Mouse (Mus musculus) layer of hippocampus, postnatal 10 days (tissue): ENCODE measurements at regions not wholly inside any gene's neighbourhood (a gene's known extent, or its start where the extent isn't known, plus 50 kb on each side); places are given as distances from the start of the nearest gene placed in this dataset.
A peak's percentile ranks its signal among the peaks of the same experiment; 100 is the strongest.

ENCODE experiments used
- DNase-seq, 2 experiments: peaks; one replicate each; pipeline ENCODE4 v3.0.0; 2021; ENCODE audit warnings: low spot score in 2 of 2

DNA sequence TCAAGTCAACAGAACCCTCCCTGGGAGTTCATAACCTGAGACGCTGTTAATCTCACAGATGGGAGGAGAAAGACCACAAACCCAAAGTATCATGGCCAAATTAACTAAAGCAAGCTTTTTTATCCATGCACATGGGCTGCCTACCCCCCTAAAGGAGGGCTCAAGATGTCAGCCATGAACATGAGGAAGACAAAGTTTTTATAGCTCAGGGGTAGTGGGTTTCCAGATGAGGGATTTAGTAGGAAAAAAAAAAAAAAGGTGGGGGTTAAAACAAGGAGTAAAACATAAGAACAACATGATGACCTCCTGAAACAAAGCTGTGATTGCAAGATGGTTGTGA is 314.8 kb upstream of the Jmjd1c start:
- no peak for DNase-seq

DNA sequence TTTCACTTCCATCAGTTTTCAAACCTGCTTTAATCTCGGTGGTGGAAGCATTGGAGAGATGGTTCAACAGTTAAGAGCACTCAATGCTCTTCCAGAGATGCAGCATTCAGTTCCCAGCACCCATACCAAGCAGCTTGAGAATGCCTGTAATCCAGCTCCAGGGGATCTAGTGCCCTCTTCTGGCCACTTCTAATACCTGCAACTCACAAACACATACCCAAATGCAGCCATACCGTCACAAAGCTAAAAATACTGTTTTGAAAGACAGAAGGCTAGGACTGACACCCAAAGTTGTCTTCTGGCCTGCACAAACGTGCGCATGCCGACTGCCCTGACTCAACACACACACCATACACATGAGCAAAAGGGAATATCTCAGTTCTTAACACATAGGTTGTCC is 313.9 kb upstream of the Jmjd1c start:
- no peak for DNase-seq

DNA sequence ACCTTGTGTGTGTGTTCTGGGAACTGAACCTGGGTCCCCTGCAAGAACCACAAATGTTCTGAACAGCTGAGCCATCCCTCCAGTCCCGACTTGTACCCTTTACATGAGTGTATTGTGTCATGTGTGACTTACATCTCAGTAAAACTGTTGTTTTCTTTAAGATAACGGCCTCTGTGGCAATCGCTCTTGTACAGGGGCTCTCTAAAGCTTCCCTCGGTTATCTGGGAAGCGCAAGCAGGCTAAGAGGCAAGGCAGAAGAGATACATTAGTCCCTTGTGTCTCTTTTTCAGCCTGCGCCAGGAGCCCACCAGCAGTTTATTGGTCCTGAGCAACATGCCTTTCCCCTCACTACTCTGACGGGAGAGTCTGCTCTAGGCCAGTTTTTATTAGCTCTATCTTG is 308.1 kb upstream of the Jmjd1c start:
- DNase-seq, result no peak

DNA sequence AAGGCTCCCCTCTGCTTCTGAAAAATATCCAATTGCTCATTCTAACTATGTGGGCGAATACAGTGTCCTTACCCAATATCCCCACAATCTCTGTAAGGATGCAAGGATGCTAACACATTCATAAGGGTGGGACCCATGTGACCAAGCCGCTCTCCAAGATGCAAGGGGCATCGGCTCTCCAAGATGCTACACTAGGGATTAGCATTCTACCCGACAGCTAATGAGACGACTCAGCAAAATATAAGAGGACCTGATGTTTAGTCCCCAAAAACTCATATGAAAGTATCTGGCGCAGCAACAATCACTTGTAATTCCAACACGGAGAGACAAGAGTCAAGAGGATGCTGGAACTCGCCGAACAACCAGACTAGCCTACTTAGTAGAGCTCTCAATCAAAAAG is 299.6 kb upstream of the Jmjd1c start:
- DNase-seq, result no peak

DNA sequence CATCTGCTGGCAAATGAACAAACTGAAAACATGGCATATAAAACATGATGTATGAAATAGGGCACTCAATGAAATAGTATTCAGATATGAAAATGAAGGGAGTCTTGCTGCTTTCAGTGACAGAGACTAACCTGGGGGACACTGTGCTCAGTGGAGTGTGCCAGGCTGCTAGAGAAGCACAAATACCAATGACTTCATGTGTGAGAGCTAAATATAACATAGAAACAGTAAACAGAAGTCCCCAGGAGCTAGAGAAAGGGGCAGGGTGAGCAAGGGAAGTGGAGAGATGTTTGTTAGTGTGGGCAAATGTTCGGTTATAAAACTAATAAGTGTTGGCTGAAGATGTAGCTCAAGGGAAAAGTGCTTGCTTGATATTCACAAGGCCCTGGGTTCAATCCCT is 293.2 kb upstream of the Jmjd1c start:
- DNase-seq, result no peak

DNA sequence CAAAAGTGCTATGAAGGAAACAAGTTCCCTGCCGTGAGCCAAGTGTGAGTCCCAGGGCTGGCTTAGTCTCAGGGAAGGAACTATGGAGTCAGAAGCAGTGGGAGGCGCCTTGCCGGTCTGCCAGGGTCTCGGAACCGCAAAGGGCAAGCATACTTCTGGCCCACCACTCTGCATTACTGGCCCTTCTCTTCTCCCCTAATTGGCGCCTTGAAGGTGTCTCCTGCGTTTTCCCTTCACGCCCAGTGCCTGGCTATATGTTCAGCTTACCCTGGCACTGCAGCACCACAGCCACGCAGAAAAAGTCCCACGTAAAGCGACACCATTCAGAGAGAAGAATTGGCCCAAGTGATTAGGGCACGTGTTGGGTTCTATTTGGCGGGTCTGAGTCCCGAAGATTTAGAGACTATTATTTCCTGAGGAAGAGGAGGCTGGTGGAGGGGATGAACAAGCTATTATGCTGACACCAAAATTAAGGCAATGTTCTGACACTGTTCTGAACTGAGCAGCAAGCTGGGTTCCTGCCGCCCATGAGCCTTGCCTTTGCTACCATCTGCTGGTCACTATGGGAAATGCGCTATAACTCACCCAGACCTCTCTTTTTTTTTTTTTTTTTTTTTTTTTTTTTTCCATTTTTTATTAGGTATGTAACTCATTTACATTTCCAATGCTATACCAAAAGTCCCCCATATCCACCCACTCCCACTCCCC is 288.5 kb upstream of the Jmjd1c start:
- peak; percentile 79 for DNase-seq

DNA sequence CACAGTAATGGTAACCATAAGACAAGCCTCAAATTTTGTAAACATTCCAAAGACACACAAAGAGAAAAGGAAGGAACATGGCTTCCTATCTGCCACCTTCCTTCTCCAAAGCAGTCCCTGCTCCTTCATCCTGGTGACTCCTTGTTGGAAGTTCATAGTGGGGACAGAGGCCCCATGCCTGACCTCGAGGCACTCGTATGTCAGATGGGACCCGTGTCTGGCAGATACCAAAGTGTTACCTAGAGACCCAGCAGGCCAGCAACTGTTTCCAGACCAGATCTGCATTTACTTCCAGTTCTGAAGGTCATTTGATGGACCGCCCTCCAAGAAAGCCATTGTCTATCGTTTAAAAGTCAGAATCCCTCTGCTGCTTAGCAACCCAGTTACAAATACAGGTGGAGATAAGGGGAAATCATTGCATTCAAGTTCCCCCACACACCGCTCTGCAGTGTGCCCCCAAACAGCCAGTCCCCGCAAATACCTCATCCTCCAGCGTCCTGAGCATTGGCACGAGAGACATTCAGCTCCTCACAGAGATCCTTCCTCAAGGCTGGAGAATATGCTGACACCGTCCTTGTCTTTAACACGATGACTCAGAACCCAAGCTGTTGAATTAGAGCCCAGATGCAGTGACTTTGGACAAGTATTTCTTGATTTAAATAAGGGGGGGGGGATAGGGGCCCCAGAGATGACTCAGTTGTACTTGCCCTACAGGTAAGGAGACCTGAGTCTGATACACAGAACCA is 283.2 kb upstream of the Jmjd1c start:
- DNase-seq, result no peak

DNA sequence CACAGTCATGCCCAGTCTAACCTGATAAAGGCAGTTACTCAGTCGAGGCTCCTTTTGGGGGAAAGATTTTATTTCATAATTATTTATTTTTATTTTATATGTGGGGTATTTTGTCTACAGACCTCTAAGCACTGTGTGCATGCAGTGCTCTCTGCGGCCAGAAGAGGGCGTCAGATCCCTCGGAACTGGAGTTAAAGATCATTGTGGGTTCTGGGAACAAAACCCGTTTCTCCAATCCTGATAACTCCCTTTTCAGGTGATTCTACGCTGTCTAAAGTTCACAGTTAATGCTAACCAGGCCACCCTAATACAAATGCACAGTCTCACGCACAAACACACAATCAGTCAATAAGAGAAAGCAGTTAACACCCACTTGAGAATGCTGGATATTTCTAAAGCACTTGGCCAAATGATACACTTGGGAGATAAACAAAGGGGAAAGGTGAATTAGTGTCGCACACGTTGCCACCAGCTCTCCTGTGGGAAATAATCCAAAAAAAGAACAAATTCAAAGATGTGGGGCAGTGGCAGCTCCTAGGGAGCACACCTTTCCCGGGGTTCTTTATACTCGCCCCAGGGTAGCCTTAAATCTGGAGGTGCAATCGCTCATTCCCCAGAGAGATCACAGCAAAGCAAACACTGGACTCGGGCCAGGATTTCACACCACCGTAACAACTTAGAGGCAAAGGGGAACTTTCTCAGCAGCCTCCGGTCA is 281.9 kb upstream of the Jmjd1c start:
- no peak for DNase-seq

DNA sequence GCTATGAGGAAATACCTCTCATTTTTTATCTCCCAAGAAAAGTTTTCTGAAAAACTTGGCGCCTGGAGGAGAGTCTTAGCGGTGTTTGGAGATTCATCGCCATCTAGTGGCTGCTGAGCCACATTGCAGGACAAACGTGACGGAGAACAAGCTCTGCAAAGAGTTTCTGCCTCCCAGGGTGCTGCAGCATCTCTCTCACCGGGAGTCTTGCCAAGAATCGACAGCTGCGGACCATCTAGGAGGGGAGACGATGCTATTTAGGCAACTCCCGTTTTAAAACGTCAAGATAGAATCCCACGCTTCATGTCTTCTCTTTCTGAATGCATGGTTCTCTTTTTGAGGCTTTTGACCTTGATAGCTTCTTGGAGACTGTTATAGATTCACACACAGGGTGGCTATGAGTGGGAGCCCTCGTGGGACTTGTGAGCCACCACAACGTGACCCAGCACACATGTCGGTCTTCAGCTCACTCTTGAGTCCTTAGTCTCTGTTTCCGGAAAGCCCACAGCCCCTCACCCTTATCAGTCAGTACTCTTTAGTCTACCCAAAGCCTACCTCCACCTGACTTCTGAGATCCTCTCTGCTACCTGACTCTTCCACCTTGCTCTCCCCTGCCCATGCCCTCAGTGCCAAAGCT is 281.2 kb upstream of the Jmjd1c start:
- DNase-seq, result peak; percentile 87

DNA sequence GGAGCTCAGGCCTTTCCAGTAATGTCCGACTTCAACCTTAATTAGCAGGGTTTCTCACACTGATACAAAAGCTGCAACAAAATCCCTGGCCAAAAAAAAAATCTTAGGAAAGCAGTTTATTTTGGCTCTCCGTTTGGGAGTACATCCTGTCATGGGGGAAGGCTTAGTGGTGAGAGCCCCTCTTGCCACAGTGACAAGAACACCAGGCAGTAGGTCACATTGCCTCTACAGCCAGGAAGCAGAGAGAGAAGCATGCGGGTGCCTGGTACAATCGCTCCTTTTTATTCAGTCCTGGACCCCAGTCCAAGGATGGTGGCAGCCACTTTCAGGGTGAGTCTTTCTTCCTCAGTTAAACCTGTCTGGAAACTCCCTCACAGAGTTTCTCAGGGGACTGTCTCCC is 280.0 kb upstream of the Jmjd1c start:
- no peak for DNase-seq

DNA sequence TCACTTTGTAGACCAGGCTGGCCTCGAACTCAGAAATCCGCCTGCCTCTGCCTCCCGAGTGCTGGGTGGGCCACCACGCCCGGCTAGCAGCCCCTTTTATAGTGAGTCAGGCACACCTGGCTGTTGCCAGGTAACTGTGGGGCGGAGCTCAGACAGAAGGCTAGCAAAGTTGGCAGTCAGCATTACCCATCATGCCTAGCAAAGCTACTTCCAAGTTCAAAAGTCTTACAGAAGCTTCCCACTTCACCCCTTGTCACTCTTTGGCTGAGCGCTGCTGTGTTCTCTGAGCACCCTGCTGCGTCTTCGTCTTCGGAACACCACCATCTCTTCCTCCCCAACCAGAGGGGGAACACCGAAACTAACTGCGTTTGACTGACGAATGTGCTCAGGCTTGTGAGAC is 279.1 kb upstream of the Jmjd1c start:
- no peak for DNase-seq

DNA sequence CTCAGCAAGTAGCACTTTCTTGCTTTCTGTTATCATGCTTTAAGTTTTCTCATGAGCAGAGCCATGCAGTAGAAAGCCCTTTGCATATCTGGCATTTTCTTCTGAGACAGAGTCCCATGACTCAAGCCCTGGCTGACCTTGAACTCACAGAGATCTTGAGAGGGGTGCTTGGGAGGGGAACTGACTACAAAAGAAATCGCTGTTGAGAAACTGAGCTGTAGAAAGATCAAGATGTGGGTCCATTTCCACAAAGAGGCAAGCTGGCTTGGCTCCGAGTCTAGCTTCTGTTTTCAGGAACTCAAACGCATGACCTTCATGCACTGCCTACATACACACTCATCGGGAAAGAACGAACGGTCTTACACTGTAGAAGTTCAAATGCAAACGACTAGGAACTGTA is 278.0 kb upstream of the Jmjd1c start:
- no peak for DNase-seq

DNA sequence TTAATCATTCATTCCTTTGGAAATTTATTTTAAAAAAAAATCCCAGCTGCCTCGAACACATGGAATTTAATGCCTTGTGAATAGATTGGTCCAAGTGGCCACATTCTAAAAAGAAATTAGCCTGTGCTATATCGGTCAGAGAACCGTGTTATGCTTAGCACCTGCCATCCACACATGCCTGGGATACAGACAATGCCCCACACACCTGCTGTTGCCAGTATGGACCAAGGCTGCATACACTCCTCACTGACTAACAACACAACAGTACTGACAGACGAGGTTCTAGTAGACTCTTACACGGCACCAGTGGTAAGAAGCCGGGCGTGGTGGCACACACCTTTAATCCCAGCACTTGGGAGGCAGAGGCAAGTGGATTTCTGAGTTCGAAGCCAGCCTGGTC is 276.4 kb upstream of the Jmjd1c start:
- DNase-seq, result no peak

DNA sequence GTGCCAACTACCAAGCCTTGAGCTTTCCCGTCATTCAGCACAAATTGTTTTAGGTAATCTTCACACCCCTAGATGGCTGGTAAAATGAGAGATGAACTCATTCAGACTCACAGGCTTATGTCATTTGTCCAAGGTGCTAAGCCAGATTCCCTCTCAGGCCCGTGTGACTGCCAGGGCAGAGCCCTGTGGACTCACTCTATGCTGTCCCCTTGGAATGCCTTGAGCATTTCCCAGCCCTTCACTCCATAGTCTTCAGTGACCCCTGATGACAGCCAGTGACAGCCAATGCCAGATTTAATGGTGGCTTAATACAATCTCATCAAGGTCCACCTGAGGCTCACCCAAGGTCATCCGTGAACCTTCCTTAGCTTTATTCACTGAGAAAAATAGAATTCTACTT is 270.2 kb upstream of the Jmjd1c start:
- no peak for DNase-seq

DNA sequence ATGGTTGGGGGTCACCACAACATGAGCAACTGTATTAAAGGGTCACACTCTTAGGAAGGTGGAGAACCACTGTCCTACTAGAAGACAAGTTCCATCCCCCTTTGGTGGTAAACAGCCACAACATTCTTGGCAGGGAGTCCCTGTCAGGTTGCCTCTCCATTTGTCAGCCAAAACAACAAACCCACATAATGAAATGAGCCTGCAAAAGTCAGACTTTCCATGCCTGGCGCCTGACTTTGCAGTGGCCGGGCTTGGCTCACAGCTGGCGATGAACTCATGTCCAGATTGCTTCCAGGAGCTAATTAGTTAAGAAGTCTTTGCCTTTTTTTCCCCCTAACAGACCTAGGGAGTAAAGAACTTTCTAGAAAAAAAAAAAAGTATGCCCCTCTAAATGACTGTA is 269.6 kb upstream of the Jmjd1c start:
- DNase-seq, result no peak

DNA sequence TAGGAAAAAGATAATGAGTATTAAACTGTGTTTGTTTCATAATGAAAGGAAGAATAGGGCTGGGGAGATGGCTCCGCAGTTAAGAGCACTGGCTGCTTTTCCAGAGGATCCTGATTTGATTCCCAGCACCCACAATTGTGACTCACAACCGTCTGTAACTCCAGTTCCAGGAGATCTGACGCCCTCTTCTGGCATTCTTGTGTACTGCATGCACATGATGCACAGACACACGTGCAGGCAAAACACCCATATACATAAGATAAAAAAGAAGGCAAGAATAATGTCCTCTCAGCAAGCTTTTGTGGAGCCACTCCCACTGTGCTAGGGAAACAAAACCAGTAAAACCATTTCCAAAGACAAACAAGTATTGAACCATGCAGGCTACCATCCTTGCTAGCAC is 261.0 kb upstream of the Jmjd1c start:
- no peak for DNase-seq

DNA sequence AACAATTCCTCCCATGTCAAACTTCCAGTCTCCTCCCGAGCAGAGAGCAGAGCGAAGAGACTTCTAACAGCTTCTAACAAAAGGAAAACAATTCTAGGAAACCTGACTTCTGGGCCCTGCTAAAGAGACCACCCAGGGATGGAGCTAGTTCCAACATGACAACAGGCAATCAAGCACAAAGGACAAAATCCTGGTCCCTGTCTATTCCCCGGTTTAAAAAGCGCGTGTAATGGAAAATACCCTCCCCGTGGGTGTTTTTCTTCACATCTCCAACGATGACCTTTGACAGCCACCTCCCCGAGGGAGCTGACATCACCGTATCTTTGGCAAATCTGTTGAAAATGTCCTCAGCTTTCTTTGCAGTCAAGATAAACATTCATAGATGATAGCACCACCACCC is 256.9 kb upstream of the Jmjd1c start:
- DNase-seq, result no peak

DNA sequence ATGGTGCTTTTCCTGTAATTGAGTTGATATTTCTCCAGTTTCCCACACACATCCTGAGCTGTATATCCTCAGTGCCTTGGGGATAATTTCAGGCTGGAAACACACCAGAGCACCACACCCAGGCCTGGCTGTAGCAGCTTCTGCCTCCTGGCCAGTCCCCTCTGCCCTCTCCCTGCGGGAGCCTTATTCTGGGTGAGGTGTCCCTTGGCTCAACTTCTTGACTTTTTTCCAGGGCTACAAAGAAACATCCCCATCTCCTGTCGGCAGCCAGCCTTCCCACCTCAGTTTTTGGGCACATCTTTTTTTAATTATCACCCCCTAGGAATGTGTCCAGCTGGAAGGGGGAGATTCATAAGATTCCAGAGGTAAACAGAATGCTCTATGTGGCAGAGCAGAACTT is 252.7 kb upstream of the Jmjd1c start:
- DNase-seq, result no peak

DNA sequence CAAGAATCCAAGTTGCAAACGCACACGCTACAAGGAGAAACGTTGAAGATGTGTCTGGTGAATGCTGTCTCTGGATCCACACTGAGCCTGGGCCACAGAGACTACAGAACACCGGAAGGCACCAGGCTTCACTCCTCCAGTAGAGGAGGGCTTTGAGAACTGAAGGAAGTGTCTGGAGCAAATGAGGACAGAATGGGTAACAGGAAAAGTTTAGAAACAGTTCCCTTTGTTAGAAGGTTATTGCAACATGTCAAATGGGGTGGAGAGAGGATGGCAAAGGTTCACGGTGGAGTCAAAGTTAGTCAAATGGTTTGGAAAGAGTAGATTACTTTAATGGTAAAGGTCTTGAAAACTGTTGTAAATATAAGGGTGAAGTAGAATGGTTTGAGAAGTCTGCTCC is 247.1 kb upstream of the Jmjd1c start:
- DNase-seq, result no peak

DNA sequence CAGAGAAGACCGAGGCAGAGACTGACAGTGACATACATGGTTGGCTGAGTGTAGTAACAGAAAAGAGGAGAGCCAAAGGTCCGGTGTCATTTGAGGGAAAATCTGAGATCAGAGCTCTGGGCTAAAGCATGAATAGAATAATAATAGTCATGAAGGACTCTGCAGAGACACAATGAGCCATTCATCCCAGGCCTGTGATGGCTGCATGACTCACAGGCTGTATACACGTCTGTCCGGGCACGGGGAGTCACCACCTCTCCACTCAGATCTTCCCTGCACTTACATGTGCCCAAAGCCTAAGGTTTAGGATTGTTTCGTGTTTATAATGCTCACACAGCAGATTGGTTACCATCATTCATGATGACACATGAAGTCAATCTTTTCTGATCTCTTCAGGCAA is 246.2 kb upstream of the Jmjd1c start:
- no peak for DNase-seq

DNA sequence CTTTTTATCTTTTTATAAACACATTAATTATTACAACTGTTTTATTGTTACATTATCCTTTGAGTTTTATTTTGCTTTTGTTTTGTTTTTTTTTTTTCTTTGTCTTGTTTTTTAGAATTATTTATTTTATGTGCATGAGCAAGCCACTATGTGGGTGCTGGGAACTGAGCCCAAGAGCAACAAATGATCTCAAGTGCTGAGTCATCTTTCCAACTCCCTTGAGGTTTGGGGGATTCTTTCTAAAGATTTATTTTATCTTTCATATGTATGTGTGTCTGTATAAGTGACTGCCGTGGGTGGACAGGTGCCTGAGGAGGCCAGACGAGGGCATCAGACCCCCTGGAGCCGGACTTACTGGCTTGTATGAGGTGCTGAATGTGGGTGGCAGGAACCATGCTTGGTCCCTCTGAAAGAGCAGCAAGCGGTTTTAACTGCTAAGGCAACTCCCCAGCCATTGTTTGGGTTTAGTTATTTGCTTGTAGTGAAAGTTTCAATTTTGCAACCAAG is 244.9 kb upstream of the Jmjd1c start:
- no peak for DNase-seq

DNA sequence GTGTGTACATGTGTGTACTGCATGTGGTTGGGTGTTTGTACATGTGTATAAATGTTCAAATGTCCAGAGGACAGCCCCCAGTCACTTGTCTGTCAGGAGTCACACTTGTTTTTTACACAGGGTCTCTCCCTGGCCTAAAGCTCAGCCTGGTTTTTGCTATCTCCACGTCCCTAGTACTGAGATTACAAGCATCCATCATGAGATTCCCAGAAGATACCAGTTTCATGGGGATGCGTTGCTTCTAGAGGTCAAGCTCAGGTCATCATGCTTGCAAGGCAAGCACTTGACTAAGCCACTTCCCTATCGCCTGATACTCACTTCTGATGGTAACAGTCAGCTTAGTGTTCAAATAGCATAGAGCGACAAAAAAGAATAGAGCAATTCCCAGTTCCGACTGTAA is 244.1 kb upstream of the Jmjd1c start:
- no peak for DNase-seq
